Mouse (Mus musculus) myocyte (in vitro differentiated cells): ENCODE data around the gene Slc36a2. TPM values are rescaled to one million over a fixed set of nuclear protein-coding genes. Genes with fewer than 3 reads are reported as not detected.

Experiments used
- H3K27me3 ChIP-seq: one replicate; pipeline ENCODE4 v1.6.1; 2011; ENCODE audit not compliant: control insufficient read depth, insufficient read depth, insufficient read length
- H3K36me3 ChIP-seq: one replicate; pipeline ENCODE4 v1.6.1; 2011; ENCODE audit not compliant: control insufficient read depth, insufficient read depth
- H3K4me2 ChIP-seq: one replicate; pipeline ENCODE4 v1.6.1; 2011; ENCODE audit warnings: low read depth, control low read depth
- H3K4me3 ChIP-seq: one replicate; pipeline ENCODE4 v1.5.1; 2011; ENCODE audit warnings: mild to moderate bottlenecking, control low read depth, moderate library complexity
- H3K79me2 ChIP-seq: one replicate; pipeline ENCODE4 v1.6.1; 2011; ENCODE audit not compliant: control insufficient read depth, insufficient read depth
- H3ac ChIP-seq: one replicate; pipeline ENCODE4 v1.6.1; 2011; ENCODE audit not compliant: control insufficient read depth, insufficient read length
- CEBPB ChIP-seq: IDR thresholded peaks from 2 replicates; pipeline ENCODE4 v1.6.1; 2011; ENCODE audit warnings: mild to moderate bottlenecking, moderate library complexity; ENCODE audit not compliant: poor library complexity, insufficient read depth, severe bottlenecking
- E2F4 ChIP-seq: IDR thresholded peaks from one replicate; pipeline ENCODE4 v1.6.1; 2011; ENCODE audit warnings: mild to moderate bottlenecking, control low read depth, moderate library complexity; ENCODE audit not compliant: insufficient read depth
- MAX ChIP-seq: IDR thresholded peaks from one replicate; pipeline ENCODE4 v1.6.1; 2011; ENCODE audit warnings: low read depth, mild to moderate bottlenecking, control low read depth
- MYOD1 ChIP-seq, 3 experiments: IDR thresholded peaks; one replicate each; pipeline ENCODE4 v1.6.1; 2011; ENCODE audit warnings: control low read depth in 2 of 3, low read depth in 2 of 3, mild to moderate bottlenecking in 2 of 3, moderate library complexity in 1 of 3; ENCODE audit not compliant: insufficient read length in 2 of 3, control insufficient read depth in 1 of 3
- MYOG ChIP-seq, 3 experiments: IDR thresholded peaks; one replicate each; pipeline ENCODE4 v1.6.1; 2011; ENCODE audit warnings: control low read depth in 2 of 3, low read depth in 2 of 3, mild to moderate bottlenecking in 2 of 3; ENCODE audit not compliant: insufficient read length in 2 of 3, control insufficient read depth in 1 of 3, insufficient read depth in 1 of 3
- POLR2A ChIP-seq: IDR thresholded peaks from one replicate; pipeline ENCODE4 v1.6.1; 2011; ENCODE audit warnings: low read depth, mild to moderate bottlenecking, control low read depth, moderate library complexity; ENCODE audit not compliant: insufficient read length
- POLR2AphosphoS2 ChIP-seq: IDR thresholded peaks from one replicate; pipeline ENCODE4 v1.6.1; 2011; ENCODE audit warnings: low read depth, control low read depth; ENCODE audit not compliant: insufficient read length
- REST ChIP-seq: IDR thresholded peaks from one replicate; pipeline ENCODE4 v1.6.1; 2011; ENCODE audit warnings: mild to moderate bottlenecking, control low read depth, moderate library complexity; ENCODE audit not compliant: insufficient read depth, insufficient read length
- SRF ChIP-seq: IDR thresholded peaks from one replicate; pipeline ENCODE4 v1.6.1; 2011; ENCODE audit warnings: low read depth; ENCODE audit not compliant: control insufficient read depth, insufficient read length
- TCF12 ChIP-seq: IDR thresholded peaks from one replicate; pipeline ENCODE4 v1.6.1; 2011; ENCODE audit warnings: mild to moderate bottlenecking, control low read depth; ENCODE audit not compliant: poor library complexity, insufficient read depth, severe bottlenecking
- TCF3 ChIP-seq: IDR thresholded peaks from one replicate; pipeline ENCODE4 v1.6.1; 2011; ENCODE audit warnings: low read depth, control low read depth; ENCODE audit not compliant: insufficient read length
- USF1 ChIP-seq: IDR thresholded peaks from one replicate; pipeline ENCODE4 v1.6.1; 2011; ENCODE audit warnings: low read depth, mild to moderate bottlenecking, control low read depth, moderate library complexity
- polyA plus RNA-seq: library from polyadenylated mRNA; unstranded; fragments of >200 nt; fragmentation: generic; extraction: Trizol; gene quantifications from one replicate; pipeline ENCODE4 v1.2.1, GENCODE M21; 2012; ENCODE audit warnings: missing spikeins

The Slc36a2 gene
- not detected for polyA plus RNA-seq

- Histone ChIP-seq H3K4me3 (no peak within 1 kb of the TSS), H3K79me2 (no peaks in the 10 kb centered on the region), H3ac (no peak within 1 kb of the TSS), H3K36me3 (no peaks in the 10 kb centered on the region), H3K4me2 (peak within 1 kb of the TSS; percentile 12), H3K27me3 (peaks cover 18% of the 10 kb centered on the region)
- no peak for TF ChIP-seq CEBPB
- TF ChIP-seq SRF = no peak
- no peak for TF ChIP-seq POLR2A
- no peak for TF ChIP-seq MAX
- no peak for TF ChIP-seq USF1
- no peak for TF ChIP-seq TCF3
- no peak for TF ChIP-seq MYOD1 (IDR thresholded peaks at IDR 0.05; ENCODE audit: control insufficient read depth in 1 of 3, insufficient read length in 2 of 3, low read depth in 2 of 3)
- no peak for TF ChIP-seq MYOG (IDR thresholded peaks at IDR 0.05; ENCODE audit: control insufficient read depth in 1 of 3, insufficient read depth in 1 of 3, insufficient read length in 2 of 3, low read depth in 2 of 3)
- no peak for TF ChIP-seq TCF12
- no peak for TF ChIP-seq E2F4
- no peak for TF ChIP-seq REST
- no peak for TF ChIP-seq POLR2AphosphoS2
Observed at GRCm38 (mm10) chr11:55184733-55185291, at the start of gene Slc36a2. TSS of gene Slc36a2 (minus strand) at chr11:55185077.

GRCm38 (mm10) chr11:55234288-55234687, 49.4 kb upstream of the Slc36a2 start:
- no peaks in the 10 kb centered on the region for H3K36me3 ChIP-seq
- H3K27me3 ChIP-seq = no peaks in the 10 kb centered on the region
- TF ChIP-seq TCF3 (no peak), USF1 (no peak), POLR2AphosphoS2 (no peak), CEBPB (no peak), POLR2A (no peak)
- H3ac ChIP-seq = no peak overlapping the region
- no peak overlapping the region for H3K4me3 ChIP-seq
- no peak overlapping the region for H3K4me2 ChIP-seq
- H3K79me2 ChIP-seq = no peaks in the 10 kb centered on the region

DNA sequence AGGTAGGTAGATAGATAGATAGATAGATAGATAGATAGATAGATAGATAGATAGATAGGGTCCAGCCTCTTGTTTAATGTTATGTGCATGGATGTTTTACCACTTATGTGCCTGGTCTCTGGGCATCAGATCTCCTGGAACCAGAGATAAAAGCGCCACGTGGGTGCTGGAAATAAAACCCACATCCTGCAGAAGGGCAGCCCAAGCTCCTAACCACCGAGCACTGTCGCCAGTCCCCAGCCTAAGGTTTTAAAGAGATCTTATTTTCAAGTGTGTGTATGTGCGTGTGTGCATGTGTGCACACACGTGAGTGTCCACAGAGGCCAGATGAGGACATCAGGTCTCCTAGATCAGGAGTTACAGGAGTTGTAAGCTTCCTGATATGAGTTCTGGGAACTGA, 46.2 kb upstream of the Slc36a2 start:
- Histone ChIP-seq H3K36me3 (no peaks in the 10 kb centered on the region), H3K4me3 (no peak overlapping the region), H3K79me2 (no peaks in the 10 kb centered on the region), H3K27me3 (no peaks in the 10 kb centered on the region), H3K4me2 (no peak overlapping the region), H3ac (no peak overlapping the region)
- no peak for TF ChIP-seq TCF12
- TF ChIP-seq MYOD1 (IDR thresholded peaks at IDR 0.05; ENCODE audit: control insufficient read depth in 1 of 3, insufficient read length in 2 of 3, low read depth in 2 of 3) = no peak
- no peak for TF ChIP-seq REST
- no peak for TF ChIP-seq MAX
- no peak for TF ChIP-seq MYOG (IDR thresholded peaks at IDR 0.05; ENCODE audit: control insufficient read depth in 1 of 3, insufficient read depth in 1 of 3, insufficient read length in 2 of 3, low read depth in 2 of 3)
- no peak for TF ChIP-seq USF1
- no peak for TF ChIP-seq CEBPB
- no peak for TF ChIP-seq POLR2A
- no peak for TF ChIP-seq E2F4
- TF ChIP-seq POLR2AphosphoS2 = no peak
- no peak for TF ChIP-seq SRF
- no peak for TF ChIP-seq TCF3

GRCm38 (mm10) chr11:55221306-55221705, 36.4 kb upstream of the Slc36a2 start:
- TF ChIP-seq POLR2AphosphoS2 (no peak), MAX (no peak), TCF3 (no peak), POLR2A (no peak), USF1 (no peak), MYOD1 (IDR thresholded peaks at IDR 0.05; ENCODE audit: control insufficient read depth in 1 of 3, insufficient read length in 2 of 3, low read depth in 2 of 3) (no peak), MYOG (IDR thresholded peaks at IDR 0.05; ENCODE audit: control insufficient read depth in 1 of 3, insufficient read depth in 1 of 3, insufficient read length in 2 of 3, low read depth in 2 of 3) (no peak), SRF (no peak), E2F4 (no peak), TCF12 (no peak), CEBPB (no peak), REST (no peak)
- Histone ChIP-seq H3K4me2 (no peak overlapping the region), H3K36me3 (no peaks in the 10 kb centered on the region), H3ac (no peak overlapping the region), H3K79me2 (no peaks in the 10 kb centered on the region), H3K27me3 (no peaks in the 10 kb centered on the region), H3K4me3 (no peak overlapping the region)

- H3K4me3 ChIP-seq = no peak overlapping the region
- no peaks in the 10 kb centered on the region for H3K36me3 ChIP-seq
- TF ChIP-seq MAX (no peak), TCF3 (no peak), SRF (no peak), REST (no peak), CEBPB (no peak)
- H3K79me2 ChIP-seq = no peaks in the 10 kb centered on the region
- no peak overlapping the region for H3ac ChIP-seq
- H3K27me3 ChIP-seq = no peaks in the 10 kb centered on the region
- no peak overlapping the region for H3K4me2 ChIP-seq
Observed at GRCm38 (mm10) chr11:55218473-55218872, 33.6 kb upstream of the Slc36a2 start.
